Mouse (Mus musculus) embryonic stem cell, embryonic (primary cell): ENCODE data around the gene Cel.

Experiments
- CTCF ChIA-PET, 4 experiments: fragments of 300-600 bp in 2 of 4; fragments of 350-600 bp in 2 of 4; sonication (Branson Sonifier 250); formaldehyde crosslinking; loops; one replicate each; lab custom pipeline; 2022; ENCODE audit warnings: inconsistent platforms in 2 of 4; lab: Charles Lee
- POLR2A ChIA-PET, 4 experiments: fragments of 300-600 bp in 2 of 4; fragments of 350-600 bp in 2 of 4; sonication (Branson Sonifier 250); formaldehyde crosslinking; loops; one replicate each; lab custom pipeline; 2022; ENCODE audit warnings: antibody characterized with exemption in 4 of 4, inconsistent platforms in 1 of 4; lab: Charles Lee

Gene Cel

GRCm38 (mm10) chr2:28505795-28506194, 57.4 kb downstream of the Cel start, which contains the start of gene Gm10134:
Gene Gm10134, plus strand, starts transcription at chr2:28506095.
- POLR2A ChIA-PET: interaction anchor here in 3 of 4 experiments (0.6 to 2.5 kb wide), 19 partner anchors 9 to 1629 kb away, joined by 3 to 11 read pairs (median 4); partner anchors contain the start of genes 1700007K13Rik (in 1 of the 3), Cel (in 1 of the 3) and Gbgt1 (in 1 of the 3)
- CTCF ChIA-PET: interaction anchor here (0.6 to 1.8 kb wide), 10 partner anchors 8 to 523 kb away, joined by 3 to 17 read pairs (median 4); partner anchors contain the start of gene 1700007K13Rik (in 1 of the 4)
